Mouse (Mus musculus): Measurements from ENCODE around the gene Optn.

- TF ChIP-seq CTCF (IDR thresholded peaks at IDR 0.05; ENCODE audit: insufficient read depth, low read length) (no peak), POLR2A (IDR thresholded peaks at IDR 0.05; ENCODE audit: borderline replicate concordance, extremely low read depth, low read depth, low read length) (no peak)
These were observed 46.9 kb downstream of the Optn start for GRCm38 (mm10) chr2:5016922-5017321.
